Mouse (Mus musculus) liver, adult 2 months (tissue): ENCODE measurements around the gene Stk10. TPM values are rescaled to one million over a fixed set of nuclear protein-coding genes. Genes with fewer than 3 reads are reported as not detected.

ENCODE experiments used
- DNase-seq: peaks from one replicate; pipeline ENCODE4 v3.0.0-alpha.2; 2011; ENCODE audit warnings: low read depth, low spot score; ENCODE audit errors: extremely low read depth
- H3K27ac ChIP-seq: fragments of 200-500 bp; replicated peaks from 2 replicates; pipeline ENCODE4 v1.5.1; 2012; ENCODE audit warnings: low read depth, mild to moderate bottlenecking, control low read depth, inconsistent platforms, low read length; ENCODE audit not compliant: insufficient read depth
- H3K27me3 ChIP-seq: fragments of 200-500 bp; 2 replicates; pipeline ENCODE4 v1.6.1; 2012; ENCODE audit warnings: mild to moderate bottlenecking, moderate library complexity, low read length, inconsistent platforms; ENCODE audit not compliant: control insufficient read depth, insufficient read depth
- H3K36me3 ChIP-seq: fragments of 200-500 bp; 2 replicates; pipeline ENCODE4 v1.6.1; 2012; ENCODE audit warnings: low read length, inconsistent platforms; ENCODE audit not compliant: control insufficient read depth, insufficient read depth
- H3K4me1 ChIP-seq: fragments of 200-500 bp; 2 replicates; pipeline ENCODE4 v1.6.1; 2011; ENCODE audit warnings: low read length; ENCODE audit not compliant: control insufficient read depth, insufficient read depth
- H3K4me3 ChIP-seq: fragments of 200-500 bp; 2 replicates; pipeline ENCODE4 v1.5.1; 2011; ENCODE audit warnings: low read depth, mild to moderate bottlenecking, control low read depth, low read length, moderate library complexity; ENCODE audit not compliant: insufficient read depth
- H3K79me2 ChIP-seq: fragments of 200-500 bp; 2 replicates; pipeline ENCODE4 v1.6.1; 2012; ENCODE audit warnings: inconsistent platforms, mild to moderate bottlenecking, low read length, moderate library complexity; ENCODE audit not compliant: control insufficient read depth, insufficient read depth
- H3K9ac ChIP-seq: fragments of 200-500 bp; 2 replicates; pipeline ENCODE4 v1.6.1; 2012; ENCODE audit warnings: low read depth, mild to moderate bottlenecking, control low read depth, inconsistent platforms, low read length
- CTCF ChIP-seq: fragments of 200-500 bp; IDR thresholded peaks from 2 replicates; pipeline ENCODE4 v1.5.1; 2011; ENCODE audit warnings: low read depth, low read length, control low read depth
- POLR2A ChIP-seq: fragments of 200-500 bp; IDR thresholded peaks from 2 replicates; pipeline ENCODE4 v1.6.1; 2011; ENCODE audit warnings: low read length, control low read depth; ENCODE audit not compliant: insufficient read depth; ENCODE audit errors: extremely low read depth
- WGBS: fragments of 180-500 bp; shearing (Covaris S2); methylation state at CpG from one replicate; pipeline ENCODE4 v1.1.7; 2018; 5-methylcytosine and 5-hydroxymethylcytosine counted together
- polyA plus RNA-seq: library from polyadenylated mRNA; depleted of rRNA; stranded (reverse); fragments of >200 nt; gene quantifications from 2 replicates; pipeline ENCODE4 v1.2.3, GENCODE M21; 2012
- total RNA-seq: library from RNA; depleted of rRNA; stranded (reverse); fragments of >200 nt; gene quantifications from 2 replicates; pipeline ENCODE4 v1.2.3, GENCODE M21; 2014

Stk10 gene
- total and polyA plus RNA-seq, 2 experiments: 2.0 to 2.4 TPM

DNA sequence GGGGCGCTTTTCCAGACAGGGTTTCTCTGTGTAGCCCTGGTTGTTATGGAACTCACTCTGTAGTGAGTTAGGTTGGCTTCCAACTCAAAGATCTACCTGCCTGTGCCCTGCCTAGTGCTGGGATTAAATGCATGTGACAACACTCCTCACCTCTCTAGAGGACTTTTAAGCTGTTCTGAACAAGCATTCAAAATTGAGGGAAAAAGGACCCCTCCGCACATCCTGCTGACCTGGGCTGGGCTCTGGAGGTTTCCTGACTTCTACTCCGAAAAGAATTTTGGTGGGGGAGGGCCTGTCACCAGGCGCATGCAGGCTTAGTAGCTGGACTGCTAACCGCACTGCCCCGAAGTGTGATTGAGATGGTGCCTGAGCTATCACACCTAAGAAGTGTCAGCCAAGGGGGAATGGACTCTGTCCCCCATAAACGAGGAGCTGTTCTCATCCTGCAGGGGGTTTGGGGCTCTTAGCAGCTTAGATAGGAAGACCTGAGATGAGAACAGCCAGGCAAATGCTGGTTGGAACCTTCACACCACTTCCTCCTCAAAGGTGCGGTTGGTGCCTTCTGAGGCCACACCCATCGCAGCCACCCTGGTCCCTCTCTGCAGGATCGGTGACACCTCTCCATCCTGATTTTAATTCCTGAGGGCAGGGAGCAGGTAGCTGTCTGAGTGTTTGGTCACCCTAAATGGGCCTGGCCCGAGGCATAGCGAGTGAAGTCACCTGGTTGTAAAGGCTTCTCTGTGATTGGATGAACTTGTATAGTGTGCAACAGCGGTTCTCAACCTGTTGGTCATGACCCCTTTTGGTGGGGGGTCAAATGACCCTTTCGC lies 20.4 kb downstream of the Stk10 start:
- no peaks in the 10 kb centered on the region for H3K27me3 ChIP-seq
- peaks cover 10% of the 10 kb centered on the region; the same call in 1 of the 2 replicates for H3K4me1 ChIP-seq
- H3K36me3 ChIP-seq: no peaks in the 10 kb centered on the region
- TF ChIP-seq CTCF (no peak), POLR2A (no peak)
- H3K4me3 ChIP-seq: no peak overlapping the region
- H3K79me2 ChIP-seq: no peaks in the 10 kb centered on the region
- no peak overlapping the region; the same call in 1 of the 2 replicates for H3K27ac ChIP-seq
- 66% methylated on average over 14 of the region's 14 CpGs for WGBS
- DNase-seq: no peak
- H3K9ac ChIP-seq: no peak overlapping the region

GRCm38 (mm10) chr11:32554141-32555091 lies 21.3 kb downstream of the Stk10 start:
- H3K36me3 ChIP-seq: no peaks in the 10 kb centered on the region
- H3K27ac ChIP-seq: 0 out of 2 replicates have a peak overlapping the region, but pooled peaks have one; percentile 5
- WGBS: 44% methylated on average over 14 of the region's 14 CpGs
- peaks cover 10% of the 10 kb centered on the region; the same call in 1 of the 2 replicates for H3K4me1 ChIP-seq
- TF ChIP-seq CTCF (no peak), POLR2A (no peak)
- H3K27me3 ChIP-seq: no peaks in the 10 kb centered on the region
- no peak overlapping the region for H3K4me3 ChIP-seq
- H3K9ac ChIP-seq: no peak overlapping the region
- DNase-seq: peak; percentile 63
- no peaks in the 10 kb centered on the region for H3K79me2 ChIP-seq

- peak; percentile 73 for DNase-seq
- Histone ChIP-seq H3K27ac (0 out of 2 replicates have a peak overlapping the region, but pooled peaks have one; percentile 5), H3K27me3 (no peaks in the 10 kb centered on the region), H3K4me3 (no peak overlapping the region), H3K9ac (no peak overlapping the region), H3K4me1 (peaks cover 10% of the 10 kb centered on the region; the same call in 1 of the 2 replicates), H3K36me3 (no peaks in the 10 kb centered on the region), H3K79me2 (no peaks in the 10 kb centered on the region)
- 75% methylated on average over 12 of the region's 12 CpGs for WGBS
- TF ChIP-seq POLR2A (no peak), CTCF (no peak)
These were observed 22.1 kb downstream of the Stk10 start for GRCm38 (mm10) chr11:32555103-32555689.

DNA sequence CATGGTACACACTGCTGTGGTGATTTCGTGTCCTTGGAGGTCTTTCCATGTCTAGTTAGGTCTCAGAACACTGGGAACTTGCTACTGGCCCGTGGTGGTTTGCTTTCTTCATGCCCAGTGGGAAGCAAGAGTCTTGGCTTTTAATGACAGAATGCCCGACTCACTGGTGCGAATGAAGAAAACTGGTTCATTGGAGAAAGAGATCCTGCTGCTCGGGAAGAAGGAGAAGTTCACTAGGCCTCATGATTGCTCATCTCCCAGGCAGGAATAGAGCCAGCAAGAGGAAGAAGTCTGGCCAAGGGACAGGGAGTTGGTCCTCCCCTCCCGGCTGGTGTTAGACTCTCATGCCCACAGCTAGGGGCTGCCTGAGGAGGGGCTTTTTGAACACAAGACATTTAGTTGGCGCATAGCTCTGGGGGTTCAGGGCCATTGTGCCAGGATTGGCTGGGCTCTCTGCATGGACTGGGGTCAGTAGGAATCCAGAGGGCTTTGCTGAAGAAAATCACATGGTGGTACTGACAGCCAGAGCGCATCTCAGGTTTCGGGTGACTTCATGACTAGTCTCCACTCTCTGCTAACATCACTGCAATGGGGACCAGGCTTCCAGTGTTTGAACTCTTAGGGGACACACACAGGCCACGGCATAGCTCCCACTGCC lies 23.4 kb downstream of the Stk10 start:
- no peak for TF ChIP-seq POLR2A
- no peak for TF ChIP-seq CTCF
- DNase-seq: no peak
- no peak overlapping the region for H3K4me3 ChIP-seq
- WGBS: 93% methylated on average over 10 of the region's 10 CpGs
- H3K9ac ChIP-seq: no peak overlapping the region
- peaks cover 10% of the 10 kb centered on the region; the same call in 1 of the 2 replicates for H3K4me1 ChIP-seq
- no peaks in the 10 kb centered on the region for H3K36me3 ChIP-seq
- no peaks in the 10 kb centered on the region for H3K79me2 ChIP-seq
- H3K27me3 ChIP-seq: no peaks in the 10 kb centered on the region
- H3K27ac ChIP-seq: no peak overlapping the region

DNA sequence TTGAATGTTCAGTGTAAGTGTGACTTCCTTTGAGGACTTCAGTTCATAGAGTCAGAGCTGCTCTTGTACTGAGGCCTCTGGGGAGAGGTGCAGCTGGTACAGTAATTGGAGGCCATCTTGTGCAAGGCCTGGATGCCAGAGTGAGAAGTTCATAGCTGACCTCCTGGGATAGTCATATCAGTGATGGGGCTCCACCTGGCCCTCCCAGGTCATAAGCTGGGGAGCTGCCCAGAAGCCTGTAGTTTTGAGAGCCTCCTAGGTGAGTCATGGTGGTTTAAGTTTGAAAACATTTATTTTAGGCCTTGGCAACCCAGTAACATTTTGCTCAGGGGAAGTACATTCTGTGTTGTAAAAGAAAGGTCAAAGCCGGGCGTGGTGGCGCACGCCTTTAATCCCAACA lies 24.9 kb downstream of the Stk10 start:
- H3K4me3 ChIP-seq: no peak overlapping the region
- no peak overlapping the region for H3K9ac ChIP-seq
- H3K27ac ChIP-seq: no peak overlapping the region
- WGBS: 93% methylated on average over 4 of the region's 4 CpGs
- no peak for TF ChIP-seq POLR2A
- H3K79me2 ChIP-seq: no peaks in the 10 kb centered on the region
- H3K27me3 ChIP-seq: no peaks in the 10 kb centered on the region
- no peak for DNase-seq
- peaks cover 10% of the 10 kb centered on the region; the same call in 1 of the 2 replicates for H3K4me1 ChIP-seq
- no peaks in the 10 kb centered on the region for H3K36me3 ChIP-seq
